In genomic region chr7:126888852-126889251, GRCm38 (mm10) we compare ENCODE assay signal across 9 mouse cellular contexts. TPM values are rescaled to one million over a fixed set of nuclear protein-coding genes. Genes with fewer than 3 reads are reported as not detected.
DNase-seq lines count a peak whose midpoint lies in the region; TF ChIP-seq lines count a peak whose summit lies in the region.
"Had no signal": no experiment of that assay in that cellular context is flagged by ENCODE, and none has a peak within 500 bp of the region (broad histone marks: within the 10 kb centered on the region; RNA-seq: fewer than 3 reads in every experiment).

No protein-coding gene starts in this region.

- peaks cover 3% of the 10 kb centered on the region for H3K79me2 ChIP-seq in CH12.LX (replicated peaks; ENCODE audit: control insufficient read depth, extremely low read depth, insufficient read depth, poor library complexity, severe bottlenecking)

- peak; percentile 23 for TF ChIP-seq RAD21 in CH12.LX (IDR thresholded peaks at IDR 0.05; ENCODE audit: low read depth, low read length)

- H3K4me1 ChIP-seq in CH12.LX (ENCODE audit: control insufficient read depth in 1 of 2, insufficient read depth in 2 of 2) = peaks cover 2 to 29% of the 10 kb centered on the region in 2 experiments; a peak in 2 of 4 replicates

- no peak overlapping the region for H3K9ac ChIP-seq in CH12.LX (ENCODE audit: insufficient read depth, low read depth)

- no peak for TF ChIP-seq EP300 in CH12.LX (IDR thresholded peaks at IDR 0.05; ENCODE audit: low read length)

- peak; percentile 34 for DNase-seq in kidney, adult 18-20 months
- DNase-seq in kidney, adult 9 months = no peak
- DNase-seq in 416B (ENCODE audit: low read depth) (peak; percentile 32), CH12.LX (ENCODE audit: extremely low read depth) (no peak)
- peak; percentile 22 for DNase-seq in induced T-regulatory cell, adult 2 months (ENCODE audit: low read depth)
- DNase-seq in urinary bladder, adult 18-20 months (ENCODE audit: low spot score in 2 of 2) = no peak
- DNase-seq in right cerebral cortex, postnatal 4 days = no peak
- DNase-seq in cerebellum, adult 9-10 months = no peak

- peak in 1 of 2 experiments; percentile 58; a peak in 3 of 4 replicates for TF ChIP-seq CTCF in CH12.LX (conservative IDR thresholded peaks at IDR 0.05 in 1 of 2, IDR thresholded peaks at IDR 0.05 in 1 of 2; ENCODE audit: low read depth in 2 of 2, low read length in 2 of 2)

- dilution Hi-C loops in CH12.LX (cut with MboI; ENCODE audit: extremely low pct_ligation_motif_present, extremely low pct_unique_long_range_greater_than_20kb, low sequenced_read_pairs) = no loop called here

- no peak for TF ChIP-seq POLR2A in CH12.LX (IDR thresholded peaks at IDR 0.05; ENCODE audit: low read depth, low read length)

- H3K4me2 ChIP-seq in CH12.LX (ENCODE audit: insufficient read depth, low read depth, poor library complexity, severe bottlenecking) = no peak overlapping the region

- H3K27me3 ChIP-seq in CH12.LX (replicated peaks) = no peaks in the 10 kb centered on the region

- H3K4me3 ChIP-seq in CH12.LX (replicated peaks in 1 of 3; ENCODE audit: low read depth in 2 of 3, low read length in 2 of 3, poor library complexity in 1 of 3) = peak overlapping the region in 2 of 3 experiments; percentile 36 to 50
- H3K4me3 ChIP-seq: embryonic facial prominence, embryonic 10.5 days had no signal

- peaks cover 14 to 51% of the 10 kb centered on the region in 2 experiments for H3K36me3 ChIP-seq in CH12.LX (replicated peaks in 1 of 2; ENCODE audit: control insufficient read depth in 1 of 2, insufficient read depth in 1 of 2, low read length in 1 of 2)

- H3K27ac ChIP-seq in CH12.LX (ENCODE audit: insufficient read depth, low read depth) = no peak overlapping the region
- H3K27ac ChIP-seq: embryonic facial prominence, embryonic 10.5 days had no signal

- no peaks in the 10 kb centered on the region for H3K9me3 ChIP-seq in CH12.LX (replicated peaks; ENCODE audit: low read length)
- H3K9me3 ChIP-seq: embryonic facial prominence, embryonic 10.5 days had no signal

- in situ Hi-C loops in CH12.LX (cut with MboI; ENCODE audit: low pct_ligation_motif_present, low pct_unique_long_range_greater_than_20kb, low sequenced_read_pairs) = loop anchor here (5.0 kb wide), 1 partner anchor 133 kb away; the partner anchor contains the start of genes Gm42742 and Prrt2

TF ChIP-seq in CH12.LX, 34 proteins besides CTCF, POLR2A, EP300 and RAD21:
- peak; percentile 83 for TF ChIP-seq ELF1 (IDR thresholded peaks at IDR 0.05; ENCODE audit: low read depth, low read length)
- peak; percentile 35; the same call in 1 of the 2 replicates for TF ChIP-seq SMC3 (IDR thresholded peaks at IDR 0.05; ENCODE audit: low read depth, low read length)
- no peak for TF ChIP-seq CHD2 (IDR thresholded peaks at IDR 0.05; ENCODE audit: low read length)
TF ChIP-seq in CH12.LX: peak in this region for 2.

RNA-seq across cellular contexts. Expression of gene Taok2, which starts 4.3 kb away (rescaled TPM):
- total RNA-seq in CH12.LX (2012; rRNA removed) (28.5 and 29.0 TPM in 2 replicates), CH12.LX (2014; rRNA removed) (13.6 and 15.3 TPM in 2 replicates)
- polyA plus RNA-seq in CH12.LX (2012; ENCODE audit: insufficient read length, low read depth) = 32.2 and 33.0 TPM in 2 replicates

RNA-seq across cellular contexts. Expression of gene Ino80e, which starts 26.7 kb away (rescaled TPM):
- 73.9 and 109 TPM in 2 replicates for total RNA-seq in CH12.LX (2012; rRNA removed)
- total RNA-seq in CH12.LX (2014; rRNA removed) = 73.6 and 78.4 TPM in 2 replicates
- 216 and 243 TPM in 2 replicates for polyA plus RNA-seq in CH12.LX (2012; ENCODE audit: insufficient read length, low read depth)

RNA-seq across cellular contexts. Expression of gene Hirip3, which starts 27.1 kb away (rescaled TPM):
- total RNA-seq in CH12.LX (2012; rRNA removed) (70.9 and 103 TPM in 2 replicates), CH12.LX (2014; rRNA removed) (42.4 and 44.7 TPM in 2 replicates)
- polyA plus RNA-seq in CH12.LX (2012; ENCODE audit: insufficient read length, low read depth) = 190 and 267 TPM in 2 replicates

RNA-seq across cellular contexts. Expression of gene Tmem219, which starts 33.9 kb away (rescaled TPM):
- 39.7 and 43.2 TPM in 2 replicates for total RNA-seq in CH12.LX (2012; rRNA removed)
- 31.3 and 33.4 TPM in 2 replicates for total RNA-seq in CH12.LX (2014; rRNA removed)
- polyA plus RNA-seq in CH12.LX (2012; ENCODE audit: insufficient read length, low read depth) = 37.4 and 39.3 TPM in 2 replicates

RNA-seq across cellular contexts. Expression of gene Kctd13, which starts 39.8 kb away (rescaled TPM):
- 35.0 and 37.5 TPM in 2 replicates for total RNA-seq in CH12.LX (2012; rRNA removed)
- total RNA-seq in CH12.LX (2014; rRNA removed) = 16.4 and 19.0 TPM in 2 replicates
- 35.2 and 40.4 TPM in 2 replicates for polyA plus RNA-seq in CH12.LX (2012; ENCODE audit: insufficient read length, low read depth)

Comparison
In these comparisons a context has a peak if more than half of its experiments do, and no peak if none do; other contexts are left out.
1. DNase-seq: peak in kidney, adult 18-20 months (single experiment), 416B (single experiment) and induced T-regulatory cell, adult 2 months (single experiment); none in kidney, adult 9 months (single experiment), CH12.LX (single experiment), urinary bladder, adult 18-20 months (0 of 2), right cerebral cortex, postnatal 4 days (single experiment) and cerebellum, adult 9-10 months (single experiment).